Mouse (Mus musculus): ENCODE data around the gene Alg12. TPM values are rescaled to one million over a fixed set of nuclear protein-coding genes. Genes with fewer than 3 reads are reported as not detected.

Gene Alg12
- total RNA-seq, 4 experiments from 2014 or later, result 7.4 to 10.3 (median 9.9) TPM

DNA sequence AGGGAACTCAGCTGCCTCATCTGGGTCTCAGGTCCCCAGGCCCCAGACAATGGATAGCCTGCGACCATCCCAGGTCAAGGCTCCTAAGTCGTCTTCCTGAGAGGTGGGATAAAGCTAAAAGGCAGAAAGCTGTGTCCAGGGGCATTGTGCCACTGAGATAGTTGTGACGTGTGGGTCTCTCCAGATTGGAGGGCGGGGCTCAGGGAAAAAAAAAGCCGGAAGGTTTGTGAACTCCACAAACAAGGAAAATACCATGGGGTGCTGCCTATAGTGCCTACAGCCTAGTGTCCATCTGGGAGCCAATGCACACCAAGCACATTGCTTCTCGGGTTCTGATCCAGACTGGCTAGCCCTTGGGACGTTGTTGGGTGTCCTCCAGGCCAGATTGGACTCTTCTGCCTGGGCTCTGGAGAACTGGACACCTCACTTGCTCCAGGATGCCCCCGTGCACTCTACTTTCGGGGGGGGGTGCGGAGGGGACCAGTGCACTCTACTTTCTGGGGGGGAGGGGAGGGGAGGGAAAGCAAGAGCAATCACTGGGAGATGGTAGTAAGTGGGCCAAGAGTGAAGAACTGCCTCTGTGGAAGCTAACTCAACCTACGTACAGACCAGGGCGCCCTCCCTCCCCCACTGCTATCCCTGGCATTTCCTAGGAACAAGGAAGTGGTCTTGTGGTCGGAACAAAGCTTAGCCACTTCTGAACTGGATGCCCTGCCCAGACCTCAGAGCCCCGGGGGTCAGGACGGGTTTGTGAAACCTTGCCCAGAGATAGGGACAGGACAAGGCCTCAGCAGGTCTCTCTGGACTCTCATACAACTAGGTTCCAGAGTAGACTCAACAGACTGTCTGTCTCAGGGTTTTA lies 36.1 kb upstream of the Alg12 start:
- DNase-seq (ENCODE audit: low spot score), result no peak

GRCm38 (mm10) chr15:88854119-88854968 lies 35.2 kb upstream of the Alg12 start:
- no peak for DNase-seq (ENCODE audit: low spot score)

DNA sequence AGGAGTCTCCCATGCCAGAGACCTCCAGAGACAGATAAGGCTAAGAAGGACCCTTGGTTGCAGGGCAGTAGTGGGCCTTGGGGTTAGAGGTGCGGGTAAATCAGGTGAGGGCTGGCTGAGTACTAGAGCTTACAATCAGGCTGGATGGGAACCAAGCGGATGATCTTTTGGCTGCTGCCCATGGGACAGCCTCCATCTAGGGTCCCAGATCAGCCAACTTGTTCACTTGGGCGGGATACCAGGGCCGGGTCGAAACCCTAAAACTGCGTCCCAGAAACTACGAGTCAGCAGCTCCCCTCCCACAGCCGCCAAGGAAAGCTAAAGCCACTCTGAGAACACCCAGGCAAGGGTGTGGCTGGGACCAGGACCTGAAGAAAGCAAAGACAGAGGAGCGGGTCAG lies 34.0 kb upstream of the Alg12 start:
- DNase-seq (ENCODE audit: low spot score), result no peak

GRCm38 (mm10) chr15:88851507-88852149 lies 32.5 kb upstream of the Alg12 start:
- no peak for DNase-seq (ENCODE audit: low spot score)

GRCm38 (mm10) chr15:88851076-88851475 lies 32.0 kb upstream of the Alg12 start:
- DNase-seq (ENCODE audit: low spot score), result no peak

GRCm38 (mm10) chr15:88850146-88850826 lies 31.2 kb upstream of the Alg12 start:
- DNase-seq (ENCODE audit: low spot score), result peak; percentile 97

DNA sequence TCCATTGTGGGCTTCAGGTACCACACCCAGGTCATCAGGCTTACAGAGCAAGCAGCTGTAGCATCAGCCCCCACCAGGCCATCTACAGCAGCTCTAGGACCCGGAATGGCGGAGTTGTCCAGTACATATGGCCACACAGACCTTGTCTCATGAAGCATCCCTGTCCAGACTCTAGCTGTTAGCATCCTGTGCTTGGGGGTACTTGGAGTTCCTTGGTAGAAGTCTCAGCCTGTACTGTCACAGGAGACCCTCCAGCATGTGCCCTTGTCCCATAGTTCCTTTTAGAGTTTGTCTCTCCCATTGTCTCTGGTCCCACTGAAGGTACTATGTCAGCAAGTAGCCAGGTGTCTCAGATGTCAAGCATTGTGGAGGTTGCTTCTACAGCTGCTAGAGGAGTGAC lies 30.5 kb upstream of the Alg12 start:
- no peak for DNase-seq (ENCODE audit: low spot score)

DNA sequence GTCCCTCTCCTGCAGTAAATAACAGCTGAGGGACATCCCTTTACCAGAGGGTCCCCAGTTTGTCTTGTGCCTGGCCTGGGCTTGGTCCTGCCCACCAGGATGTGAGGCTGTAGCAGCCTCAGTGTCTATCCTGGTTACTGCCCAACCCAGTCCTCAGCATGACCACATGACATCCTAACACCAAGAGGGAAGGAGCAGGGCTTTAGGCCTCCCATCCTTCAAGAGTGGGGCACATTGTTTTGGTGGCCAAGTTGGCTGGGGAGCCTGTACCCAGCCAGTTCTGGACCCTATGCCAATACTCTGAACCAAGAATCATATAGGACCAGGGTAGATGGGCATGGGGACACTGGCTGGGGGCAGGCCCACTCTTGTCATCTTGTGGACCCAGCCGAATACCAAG lies 29.5 kb upstream of the Alg12 start:
- DNase-seq (ENCODE audit: low spot score), result no peak

- no peak for DNase-seq (ENCODE audit: low spot score)
These were observed 25.8 kb upstream of the Alg12 start for GRCm38 (mm10) chr15:88844966-88845365.

DNA sequence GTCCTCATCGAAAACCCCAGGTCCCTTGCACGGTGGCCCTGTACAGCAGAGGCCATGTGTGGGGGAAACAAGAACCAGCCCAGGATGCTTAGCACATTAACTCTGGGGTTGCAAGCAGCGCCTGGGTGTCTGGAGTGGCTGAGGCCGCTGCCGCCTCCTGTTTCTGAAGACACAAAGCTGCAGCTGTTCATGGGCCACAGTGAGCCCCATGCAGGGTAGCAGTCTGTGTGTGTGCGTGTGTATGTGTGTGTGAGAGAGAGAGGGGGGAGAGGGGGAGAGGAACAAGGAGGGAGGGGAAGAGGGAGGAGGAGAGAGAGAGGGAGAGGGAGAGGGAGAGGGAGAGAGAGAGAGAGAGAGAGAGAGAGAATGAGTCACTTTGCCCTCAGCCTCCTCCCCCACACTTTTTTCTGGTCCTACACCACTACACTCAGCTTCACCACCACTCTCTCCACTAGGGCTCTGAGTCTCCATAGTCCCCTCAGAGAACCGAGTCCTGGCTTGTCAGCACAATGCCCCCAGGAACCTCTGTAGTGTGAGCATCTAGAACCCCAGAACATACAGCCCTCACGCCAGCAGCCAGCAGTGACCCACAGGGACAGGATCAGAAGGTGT lies 24.5 kb upstream of the Alg12 start:
- no peak for DNase-seq (ENCODE audit: low spot score)

- DNase-seq (ENCODE audit: low spot score), result no peak
These were observed 23.2 kb upstream of the Alg12 start for GRCm38 (mm10) chr15:88842300-88842673.

DNA sequence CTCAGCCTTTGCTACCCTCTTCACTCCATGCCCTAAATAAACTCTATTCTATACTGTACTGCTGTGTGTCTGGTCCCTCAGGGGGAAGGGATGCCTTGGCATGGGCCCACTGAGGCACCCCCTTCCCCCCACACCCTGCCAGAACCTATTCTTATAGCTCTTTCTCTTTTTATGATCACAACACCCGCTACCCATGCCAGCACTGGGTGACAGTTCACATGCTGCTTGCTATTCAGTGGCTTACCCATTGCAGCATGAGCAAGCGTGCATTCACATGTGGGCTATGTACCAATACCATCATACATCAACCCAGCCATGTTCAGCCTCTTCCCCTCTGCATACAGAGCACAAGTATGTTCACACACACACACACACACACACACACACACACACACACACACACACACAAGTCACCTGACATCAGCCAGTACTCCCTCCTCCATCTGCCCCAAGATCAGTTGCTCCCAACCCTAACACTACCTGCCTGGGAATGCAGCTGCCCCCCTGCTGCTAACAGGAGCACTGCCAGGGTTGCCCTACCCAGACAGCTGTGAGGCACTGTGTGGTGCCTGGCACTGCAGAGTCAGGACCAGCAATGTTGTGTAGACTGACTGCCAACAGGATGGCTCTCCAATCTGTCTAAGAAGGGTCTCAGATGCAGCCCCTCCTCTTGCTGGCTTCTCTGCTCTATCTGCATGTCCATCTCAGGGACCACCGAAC lies 22.6 kb upstream of the Alg12 start:
- DNase-seq (ENCODE audit: low spot score), result no peak

- DNase-seq (ENCODE audit: low spot score), result no peak
These were observed 22.0 kb upstream of the Alg12 start for GRCm38 (mm10) chr15:88841160-88841559.

DNA sequence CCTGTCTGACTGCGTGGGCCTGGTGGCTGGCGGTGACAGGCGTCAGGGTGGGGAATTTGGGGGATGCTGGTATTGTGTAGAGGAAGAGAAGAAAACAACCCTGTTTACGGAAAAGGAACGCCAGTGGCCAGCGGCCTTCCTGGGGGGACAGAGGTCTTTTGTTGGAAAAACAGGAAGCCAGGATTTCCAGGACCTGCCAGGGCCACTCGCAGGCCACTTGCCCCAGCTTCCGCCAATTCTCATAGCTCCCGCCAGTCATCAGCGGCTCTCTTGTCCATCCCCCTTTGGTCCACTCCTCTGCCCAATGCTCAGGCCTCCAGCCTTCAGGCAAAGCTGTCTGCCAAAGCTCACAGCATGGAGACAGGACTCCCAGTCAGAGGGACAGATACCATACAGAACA lies 21.0 kb upstream of the Alg12 start:
- peak; percentile 84 for DNase-seq (ENCODE audit: low spot score)

DNA sequence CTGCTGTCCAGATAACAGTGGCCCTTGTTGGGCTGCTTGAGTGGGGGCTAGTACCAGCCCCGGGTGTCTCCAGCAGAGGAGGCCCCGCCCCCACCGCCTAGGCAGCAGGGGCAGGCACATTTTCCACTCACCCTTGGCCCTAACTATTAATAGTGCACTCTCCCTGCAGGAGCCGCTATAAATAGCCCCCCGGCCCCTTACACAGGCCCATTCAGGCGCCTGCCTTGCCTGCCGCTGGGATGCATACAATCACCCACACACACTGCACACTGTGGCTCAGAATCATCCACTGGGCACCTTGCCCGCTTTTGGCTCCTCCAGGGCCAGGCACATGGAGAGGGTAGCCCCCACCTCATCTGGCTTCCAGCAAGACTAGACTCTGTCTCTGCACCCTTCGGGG lies 20.2 kb upstream of the Alg12 start:
- peak; percentile 83 for DNase-seq (ENCODE audit: low spot score)

- peak; percentile 67 for DNase-seq (ENCODE audit: low spot score)
These were observed 18.9 kb upstream of the Alg12 start for GRCm38 (mm10) chr15:88837977-88838376.

GRCm38 (mm10) chr15:88837199-88837932 lies 18.2 kb upstream of the Alg12 start:
- peak; percentile 81 for DNase-seq (ENCODE audit: low spot score)

DNA sequence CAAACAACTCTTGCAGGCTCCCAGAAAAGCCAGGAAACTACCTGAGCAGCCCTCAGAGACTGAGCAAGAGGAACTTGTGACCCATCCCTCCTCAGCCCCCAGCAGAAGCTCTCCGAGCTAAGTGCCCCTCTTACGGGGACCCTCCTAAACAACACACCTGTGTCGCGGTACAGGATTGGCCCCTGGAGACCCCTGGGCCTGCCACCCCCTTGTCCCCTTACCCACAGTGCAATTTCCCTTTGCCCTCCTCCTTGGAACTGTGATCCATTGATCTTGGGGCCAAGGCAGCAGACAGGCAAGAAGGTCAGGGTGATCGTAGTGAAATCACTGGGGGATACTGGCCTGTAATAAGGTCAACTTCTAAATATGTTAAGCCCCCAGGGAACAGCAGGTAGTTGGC lies 17.5 kb upstream of the Alg12 start:
- no peak for DNase-seq (ENCODE audit: low spot score)

- DNase-seq (ENCODE audit: low spot score), result no peak
These were observed 16.9 kb upstream of the Alg12 start for GRCm38 (mm10) chr15:88836031-88836430.

DNA sequence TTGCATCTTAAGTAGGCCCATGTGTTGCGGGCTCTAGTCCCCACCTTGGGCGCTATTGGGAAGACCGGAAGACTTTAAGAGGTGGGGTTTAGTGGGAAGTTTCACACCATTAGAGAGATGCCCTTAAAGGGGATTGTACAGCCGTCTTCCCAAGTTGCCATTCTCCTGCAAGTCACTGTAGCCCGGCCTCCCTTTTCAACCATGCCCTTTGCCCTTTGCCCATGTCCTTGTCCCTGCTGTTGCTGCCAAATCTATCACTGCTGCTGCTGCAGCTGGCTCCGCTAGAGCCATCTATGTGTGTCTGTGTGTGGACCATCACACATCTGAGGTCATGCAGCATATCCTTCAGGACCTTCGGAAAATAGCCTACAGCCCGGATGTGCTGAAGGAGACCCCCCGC lies 13.4 kb upstream of the Alg12 start:
- no peak for DNase-seq (ENCODE audit: low spot score)

All from heart, adult 8-10 months (tissue).